Mouse (Mus musculus): Measurements from ENCODE around the gene Prpf8. TPM values are rescaled to one million over a fixed set of nuclear protein-coding genes. Genes with fewer than 3 reads are reported as not detected.

Gene Prpf8
- total and polyA plus RNA-seq, 3 experiments = 187 to 345 (median 246) TPM

GRCm38 (mm10) chr11:75452081-75452480, 34.5 kb upstream of the Prpf8 start:
- no peak for DNase-seq (ENCODE audit: extremely low read depth)
- Histone ChIP-seq H3K9ac (ENCODE audit: insufficient read depth, low read depth) (no peak overlapping the region), H3K4me1 (ENCODE audit: control insufficient read depth in 1 of 2, insufficient read depth in 2 of 2) (peaks cover 24 to 72% of the 10 kb centered on the region in 2 experiments), H3K4me2 (ENCODE audit: insufficient read depth, low read depth, poor library complexity, severe bottlenecking) (no peak overlapping the region), H3K4me3 (replicated peaks in 1 of 3; ENCODE audit: low read depth in 2 of 3, low read length in 2 of 3, poor library complexity in 1 of 3) (no peak overlapping the region), H3K27ac (ENCODE audit: insufficient read depth, low read depth) (no peak overlapping the region), H3K9me3 (replicated peaks; ENCODE audit: low read length) (no peaks in the 10 kb centered on the region), H3K27me3 (replicated peaks) (no peaks in the 10 kb centered on the region), H3K36me3 (replicated peaks in 1 of 2; ENCODE audit: control insufficient read depth in 1 of 2, insufficient read depth in 1 of 2, low read length in 1 of 2) (peaks cover 40 to 57% of the 10 kb centered on the region in 2 experiments), H3K79me2 (replicated peaks; ENCODE audit: control insufficient read depth, extremely low read depth, insufficient read depth, poor library complexity, severe bottlenecking) (no peaks in the 10 kb centered on the region)
- in situ Hi-C loops (cut with MboI; ENCODE audit: low pct_ligation_motif_present, low pct_unique_long_range_greater_than_20kb, low sequenced_read_pairs) = no loop called here
- TF ChIP-seq ETS1 (conservative IDR thresholded peaks at IDR 0.05; ENCODE audit: low read depth, low read length) (no peak), POLR2A (IDR thresholded peaks at IDR 0.05; ENCODE audit: low read depth, low read length) (no peak), MAZ (IDR thresholded peaks at IDR 0.05; ENCODE audit: low read depth, low read length) (no peak), ELF1 (IDR thresholded peaks at IDR 0.05; ENCODE audit: low read depth, low read length) (no peak), SMC3 (IDR thresholded peaks at IDR 0.05; ENCODE audit: low read depth, low read length) (no peak), RCOR1 (conservative IDR thresholded peaks at IDR 0.05; ENCODE audit: low read depth, low read length) (no peak), CHD1 (IDR thresholded peaks at IDR 0.05; ENCODE audit: low read depth, low read length) (no peak), POLR2AphosphoS2 (IDR thresholded peaks at IDR 0.05; ENCODE audit: low read depth, low read length) (no peak), ZC3H11A (IDR thresholded peaks at IDR 0.05; ENCODE audit: low read depth, low read length) (no peak), SIN3A (IDR thresholded peaks at IDR 0.05; ENCODE audit: low read length) (no peak), JUN (IDR thresholded peaks at IDR 0.05; ENCODE audit: insufficient read depth, low read depth, low read length) (no peak)
- dilution Hi-C loops (cut with MboI; ENCODE audit: extremely low pct_ligation_motif_present, extremely low pct_unique_long_range_greater_than_20kb, low sequenced_read_pairs) = no loop called here

- Histone ChIP-seq H3K27me3 (replicated peaks) (no peaks in the 10 kb centered on the region), H3K4me1 (ENCODE audit: control insufficient read depth in 1 of 2, insufficient read depth in 2 of 2) (peaks cover 32 to 81% of the 10 kb centered on the region in 2 experiments), H3K4me3 (replicated peaks in 1 of 3; ENCODE audit: low read depth in 2 of 3, low read length in 2 of 3, poor library complexity in 1 of 3) (no peak overlapping the region), H3K4me2 (ENCODE audit: insufficient read depth, low read depth, poor library complexity, severe bottlenecking) (no peak overlapping the region), H3K36me3 (replicated peaks in 1 of 2; ENCODE audit: control insufficient read depth in 1 of 2, insufficient read depth in 1 of 2, low read length in 1 of 2) (peaks cover 34 to 48% of the 10 kb centered on the region in 2 experiments), H3K79me2 (replicated peaks; ENCODE audit: control insufficient read depth, extremely low read depth, insufficient read depth, poor library complexity, severe bottlenecking) (no peaks in the 10 kb centered on the region), H3K27ac (ENCODE audit: insufficient read depth, low read depth) (no peak overlapping the region), H3K9ac (ENCODE audit: insufficient read depth, low read depth) (no peak overlapping the region), H3K9me3 (replicated peaks; ENCODE audit: low read length) (no peaks in the 10 kb centered on the region)
- in situ Hi-C loops (cut with MboI; ENCODE audit: low pct_ligation_motif_present, low pct_unique_long_range_greater_than_20kb, low sequenced_read_pairs) (no loop called here), dilution Hi-C loops (cut with MboI; ENCODE audit: extremely low pct_ligation_motif_present, extremely low pct_unique_long_range_greater_than_20kb, low sequenced_read_pairs) (no loop called here)
- TF ChIP-seq CHD1 (IDR thresholded peaks at IDR 0.05; ENCODE audit: low read depth, low read length) = no peak
- TF ChIP-seq E2F4 (IDR thresholded peaks at IDR 0.05; ENCODE audit: insufficient replicate concordance, low read depth, low read length) = no peak
- TF ChIP-seq TCF12 (IDR thresholded peaks at IDR 0.05; ENCODE audit: low read depth, low read length) = no peak
- TF ChIP-seq ZMIZ1 (IDR thresholded peaks at IDR 0.05; ENCODE audit: low read depth, low read length) = no peak
- no peak for TF ChIP-seq USF1 (IDR thresholded peaks at IDR 0.05; ENCODE audit: low read depth, low read length)
- TF ChIP-seq NELFE (IDR thresholded peaks at IDR 0.05; ENCODE audit: low read depth, low read length) = no peak
- TF ChIP-seq MAZ (IDR thresholded peaks at IDR 0.05; ENCODE audit: low read depth, low read length) = no peak
- TF ChIP-seq GABPA (IDR thresholded peaks at IDR 0.05; ENCODE audit: insufficient replicate concordance, low read depth, low read length) = no peak
- TF ChIP-seq MAX (IDR thresholded peaks at IDR 0.05; ENCODE audit: low read length) = no peak
- no peak for TF ChIP-seq ZC3H11A (IDR thresholded peaks at IDR 0.05; ENCODE audit: low read depth, low read length)
- TF ChIP-seq PAX5 (IDR thresholded peaks at IDR 0.05; ENCODE audit: low read length) = no peak
- TF ChIP-seq NRF1 (IDR thresholded peaks at IDR 0.05; ENCODE audit: low read depth, low read length) = no peak
- TF ChIP-seq SMC3 (IDR thresholded peaks at IDR 0.05; ENCODE audit: low read depth, low read length) = no peak
- DNase-seq (ENCODE audit: extremely low read depth) = no peak
Observed at GRCm38 (mm10) chr11:75452812-75453557, 33.6 kb upstream of the Prpf8 start.

Data from CH12.LX (cell line).